Mouse (Mus musculus) hindbrain, embryonic 10.5 days (tissue): ENCODE data around the gene Rilpl1. TPM values are rescaled to one million over a fixed set of nuclear protein-coding genes. Genes with fewer than 3 reads are reported as not detected.
"Not testable (repeated sequence)": the region's sequence is repeated elsewhere in the genome, so short reads cannot be mapped to it uniquely, and the experiment has no call there.

Experiments used
- DNase-seq: peaks from one replicate; pipeline ENCODE4 v3.0.0-alpha.2; 2017; ENCODE audit warnings: low spot score
- H3K27ac ChIP-seq: fragments of 300-500 bp; sonication (generic); 2 replicates; pipeline ENCODE4 v1.5.1; 2016; ENCODE audit warnings: mild to moderate bottlenecking, moderate library complexity
- H3K27me3 ChIP-seq: fragments of 300-500 bp; sonication (generic); 2 replicates; pipeline ENCODE4 v1.6.1; 2016; ENCODE audit warnings: mild to moderate bottlenecking; ENCODE audit not compliant: poor library complexity, insufficient read depth, severe bottlenecking
- H3K36me3 ChIP-seq: fragments of 300-500 bp; sonication (generic); 2 replicates; pipeline ENCODE4 v1.6.1; 2016; ENCODE audit warnings: mild to moderate bottlenecking, moderate library complexity
- H3K4me1 ChIP-seq: fragments of 300-500 bp; sonication (generic); replicated peaks from 2 replicates; pipeline ENCODE4 v1.6.1; 2016; ENCODE audit warnings: mild to moderate bottlenecking
- H3K4me3 ChIP-seq: fragments of 300-500 bp; sonication (generic); 2 replicates; pipeline ENCODE4 v1.5.1; 2016; ENCODE audit warnings: mild to moderate bottlenecking, moderate library complexity
- H3K9me3 ChIP-seq: fragments of 300-500 bp; sonication (generic); 2 replicates; pipeline ENCODE4 v1.6.1; 2016; ENCODE audit warnings: mild to moderate bottlenecking, moderate library complexity
- WGBS: fragments of 180-500 bp; shearing (Covaris S2); methylation state at CpG from one replicate; pipeline ENCODE4 v1.1.7; 2016; 5-methylcytosine and 5-hydroxymethylcytosine counted together
- polyA plus RNA-seq: library from polyadenylated mRNA; unstranded; fragments of >200 nt; fragmentation: Nextera tagmentation; extraction: Ambion mirVana; gene quantifications from 2 replicates; pipeline ENCODE4 v1.2.1, GENCODE M21; 2016

Gene Rilpl1
- polyA plus RNA-seq, 1 experiment from 2014 or later: 19.6 TPM

DNA sequence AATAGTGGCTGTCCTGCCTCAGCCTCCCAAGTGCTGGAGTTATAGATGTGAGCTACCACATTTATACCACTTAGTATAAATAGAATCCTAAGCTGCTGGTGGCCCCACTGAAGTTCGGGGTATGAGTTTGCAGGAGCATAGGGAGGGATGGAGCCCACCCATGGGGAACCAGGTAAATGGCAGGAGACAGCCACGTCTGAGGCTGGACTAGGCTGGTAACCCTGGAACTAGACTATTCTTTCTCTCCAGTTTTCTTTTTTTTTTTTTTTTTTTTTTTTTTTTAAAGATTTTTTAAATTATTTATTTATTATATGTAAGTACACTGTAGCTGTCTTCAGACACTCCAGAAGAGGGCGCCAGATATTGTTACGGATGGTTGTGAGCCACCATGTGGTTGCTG is 31.2 kb downstream of the Rilpl1 start:
- not testable (repeated sequence) for H3K9me3 ChIP-seq, DNase-seq, H3K27me3 ChIP-seq, H3K27ac ChIP-seq, H3K4me3 ChIP-seq
- WGBS: 82% methylated on average over 4 of the region's 4 CpGs
- peaks cover 43% of the 10 kb centered on the region for H3K4me1 ChIP-seq
- peaks cover 74% of the 10 kb centered on the region for H3K36me3 ChIP-seq

DNA sequence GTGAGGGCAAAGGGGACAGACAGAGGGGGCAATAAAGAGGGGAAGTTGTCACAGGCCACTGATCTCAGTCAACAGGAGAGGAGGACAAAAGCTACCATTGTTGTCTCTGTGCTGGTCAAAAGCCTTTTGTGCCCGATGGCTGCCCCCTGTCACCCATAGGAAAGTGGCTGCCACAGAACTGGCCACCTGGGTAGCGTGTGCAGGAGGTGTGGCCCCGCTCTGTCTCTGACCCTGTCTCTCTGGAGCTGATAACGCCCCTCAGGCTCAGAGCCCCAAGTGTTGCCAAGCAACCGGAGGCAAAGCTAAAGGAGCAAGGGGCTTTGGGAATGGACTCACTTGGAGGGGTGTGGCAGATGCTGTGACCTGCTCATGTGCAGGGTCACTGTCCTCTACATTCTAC is 32.2 kb downstream of the Rilpl1 start:
- Histone ChIP-seq H3K4me1 (peaks cover 45% of the 10 kb centered on the region), H3K9me3 (no peaks in the 10 kb centered on the region), H3K27ac (no peak overlapping the region), H3K36me3 (peaks cover 75% of the 10 kb centered on the region), H3K27me3 (no peaks in the 10 kb centered on the region), H3K4me3 (no peak overlapping the region)
- DNase-seq: peak; percentile 73
- WGBS: 12% methylated on average over 5 of the region's 5 CpGs

DNA sequence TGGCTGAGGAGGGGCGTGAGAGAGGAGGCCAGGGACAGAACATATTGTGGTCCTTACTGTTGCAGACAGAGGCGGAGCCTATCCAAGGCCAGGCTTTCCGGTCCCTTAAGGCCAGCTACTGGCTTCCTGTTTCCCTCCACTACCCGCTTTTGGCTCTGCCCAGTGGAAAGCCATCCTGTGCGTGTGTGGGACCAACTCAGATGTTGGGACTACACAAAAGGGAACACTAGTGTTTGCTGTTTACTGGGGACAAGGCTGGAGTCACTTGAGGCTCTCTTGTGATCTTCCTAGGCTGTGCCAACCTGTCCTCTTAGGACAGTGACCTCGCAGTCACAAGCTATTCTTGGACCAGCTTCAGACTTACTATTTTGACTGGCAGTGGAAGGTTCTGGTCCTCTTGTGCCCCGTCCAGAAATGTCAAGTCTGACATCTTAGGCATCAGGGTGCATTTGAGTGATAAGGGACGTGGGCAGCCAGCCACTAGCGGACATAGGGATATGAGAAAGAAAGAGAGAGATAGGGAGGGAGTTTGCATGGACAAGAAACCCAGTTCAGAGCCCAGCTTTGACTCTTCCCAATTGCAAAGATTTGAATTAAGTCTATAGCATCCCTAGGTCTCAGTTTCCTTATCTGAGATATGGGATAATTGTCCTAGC is 32.8 kb downstream of the Rilpl1 start:
- H3K4me3 ChIP-seq: no peak overlapping the region
- H3K9me3 ChIP-seq: no peaks in the 10 kb centered on the region
- 0 out of 2 replicates have a peak overlapping the region, but pooled peaks have one; percentile 13 for H3K27ac ChIP-seq
- no peaks in the 10 kb centered on the region for H3K27me3 ChIP-seq
- H3K36me3 ChIP-seq: peaks cover 75% of the 10 kb centered on the region
- H3K4me1 ChIP-seq: peaks cover 45% of the 10 kb centered on the region
- DNase-seq: no peak
- 75% methylated on average over 9 of the region's 9 CpGs for WGBS

DNA sequence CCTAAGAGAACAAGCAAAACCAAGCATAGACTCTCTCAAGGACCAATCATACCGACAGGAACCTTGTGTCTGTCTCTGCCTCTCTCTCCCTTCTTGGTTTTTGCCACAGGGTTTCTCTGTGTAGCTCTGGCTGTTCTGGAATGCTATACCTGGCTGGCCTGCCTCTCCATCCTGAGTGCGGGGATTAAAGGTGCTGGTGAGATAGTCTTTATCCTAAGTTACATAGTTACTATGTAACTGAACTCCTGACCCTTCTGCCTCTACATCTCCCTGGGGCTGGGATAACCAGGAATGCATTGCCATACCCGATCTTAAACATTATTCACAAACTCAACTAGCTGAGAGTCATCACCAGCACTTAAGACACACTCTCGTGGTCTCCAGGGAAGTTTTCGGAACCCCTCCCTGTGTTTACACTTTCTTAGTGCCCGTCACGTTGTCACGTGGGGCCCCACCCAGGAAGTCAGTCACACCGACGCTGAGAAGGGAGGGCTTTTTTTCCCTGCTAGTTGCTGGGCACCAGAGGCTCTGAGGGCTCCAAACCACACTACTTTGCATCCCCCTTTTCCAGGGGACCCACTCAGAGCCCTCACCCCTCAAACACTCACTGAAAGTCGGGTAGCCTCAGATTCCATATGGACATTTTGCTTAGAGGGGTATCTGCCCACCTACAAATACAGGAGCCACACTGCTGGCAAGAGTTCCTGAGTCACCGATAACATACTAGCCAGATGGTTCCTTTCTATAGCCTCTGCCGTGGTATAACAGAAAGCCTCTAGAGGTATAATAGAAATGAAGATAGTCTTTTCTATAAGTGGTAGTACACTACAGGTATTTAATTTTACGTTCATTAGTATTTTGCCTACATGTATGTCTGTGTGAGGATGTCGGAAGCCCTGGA is 34.3 kb downstream of the Rilpl1 start:
- Histone ChIP-seq H3K4me3 (no peak overlapping the region), H3K4me1 (peaks cover 45% of the 10 kb centered on the region), H3K9me3 (no peaks in the 10 kb centered on the region), H3K27ac (no peak overlapping the region; the same call in 1 of the 2 replicates), H3K36me3 (peaks cover 75% of the 10 kb centered on the region), H3K27me3 (no peaks in the 10 kb centered on the region)
- 73% methylated on average over 15 of the region's 15 CpGs for WGBS
- no peak for DNase-seq

DNA sequence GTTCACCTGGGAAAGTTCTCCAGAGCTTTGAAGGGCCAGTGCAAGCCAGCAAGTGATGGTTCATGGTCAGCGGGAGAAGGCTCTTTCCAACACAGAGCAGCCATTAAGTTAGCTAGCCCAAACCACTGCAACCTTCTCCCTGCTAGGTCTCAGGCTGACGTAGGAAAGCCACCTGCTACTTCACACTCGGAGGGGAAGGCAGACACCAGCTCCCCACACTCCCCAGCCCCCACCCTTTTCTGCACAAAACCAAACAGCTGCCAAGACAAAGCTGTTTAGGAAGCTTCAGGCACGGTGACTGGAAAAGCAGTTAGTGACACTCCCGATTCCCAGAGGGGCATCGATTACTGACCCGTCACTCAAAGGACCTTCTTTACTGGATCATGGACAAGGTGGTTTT is 35.6 kb downstream of the Rilpl1 start:
- Histone ChIP-seq H3K27ac (peak overlapping the region; percentile 69), H3K36me3 (peaks cover 75% of the 10 kb centered on the region), H3K4me3 (no peak overlapping the region), H3K4me1 (peaks cover 41% of the 10 kb centered on the region), H3K9me3 (no peaks in the 10 kb centered on the region), H3K27me3 (no peaks in the 10 kb centered on the region)
- WGBS: 49% methylated on average over 7 of the region's 7 CpGs
- no peak for DNase-seq

DNA sequence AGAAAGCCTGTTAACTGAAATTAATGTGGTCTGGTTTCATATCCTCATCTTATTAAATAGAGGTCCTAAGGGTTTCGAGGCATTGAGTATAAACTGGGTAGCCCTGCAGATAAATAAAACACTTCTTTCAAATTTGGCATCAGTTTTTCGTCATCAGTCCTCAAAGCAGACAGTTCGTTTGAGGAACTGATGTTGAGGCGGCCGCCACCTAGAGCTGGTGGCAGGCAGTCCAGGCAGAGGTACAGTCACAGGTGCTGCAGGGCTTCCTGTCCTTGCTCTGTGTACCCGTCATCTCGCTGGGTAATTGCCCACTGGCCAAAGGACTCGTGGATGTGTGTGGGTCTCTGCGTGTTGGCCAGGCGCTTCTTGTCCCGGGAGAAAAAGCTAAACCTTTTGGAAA is 37.7 kb downstream of the Rilpl1 start:
- Histone ChIP-seq H3K4me1 (peaks cover 30% of the 10 kb centered on the region), H3K27me3 (no peaks in the 10 kb centered on the region), H3K27ac (no peak overlapping the region), H3K4me3 (no peak overlapping the region), H3K9me3 (no peaks in the 10 kb centered on the region), H3K36me3 (peaks cover 91% of the 10 kb centered on the region)
- DNase-seq: no peak
- WGBS: 92% methylated on average over 11 of the region's 11 CpGs

- DNase-seq: no peak
- H3K4me3 ChIP-seq: no peak overlapping the region
- no peaks in the 10 kb centered on the region for H3K27me3 ChIP-seq
- no peaks in the 10 kb centered on the region for H3K9me3 ChIP-seq
- peaks cover 24% of the 10 kb centered on the region for H3K4me1 ChIP-seq
- H3K36me3 ChIP-seq: peaks cover 91% of the 10 kb centered on the region
- 91% methylated on average over 4 of the region's 4 CpGs for WGBS
- H3K27ac ChIP-seq: no peak overlapping the region
Measured at GRCm38 (mm10) chr5:124492618-124493017, 38.6 kb downstream of the Rilpl1 start.

- Histone ChIP-seq H3K27me3 (no peaks in the 10 kb centered on the region), H3K27ac (no peak overlapping the region), H3K9me3 (no peaks in the 10 kb centered on the region), H3K4me1 (peaks cover 19% of the 10 kb centered on the region), H3K36me3 (peaks cover 90% of the 10 kb centered on the region), H3K4me3 (no peak overlapping the region)
- 93% methylated on average over 4 of the region's 4 CpGs for WGBS
- no peak for DNase-seq
Measured at GRCm38 (mm10) chr5:124491732-124492131, 39.5 kb downstream of the Rilpl1 start.

DNA sequence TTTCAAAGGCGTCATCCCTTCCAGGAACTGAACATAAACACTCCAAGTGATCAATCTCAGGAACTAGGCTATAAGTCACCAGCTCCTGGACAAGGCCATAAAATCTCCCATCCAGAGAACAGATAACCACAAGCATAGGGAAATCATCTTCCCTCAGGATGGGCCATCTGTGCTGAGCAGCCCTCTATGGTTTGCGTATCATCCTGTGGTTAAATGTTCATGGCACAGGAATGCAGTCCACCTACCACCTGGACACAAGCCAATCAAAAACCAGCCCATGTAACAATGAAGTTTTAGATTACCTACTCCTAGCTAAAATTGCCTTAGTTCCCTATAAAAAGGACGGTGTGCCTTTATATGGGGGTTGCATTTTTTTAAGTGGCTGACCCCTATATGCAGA is 42.3 kb downstream of the Rilpl1 start:
- Histone ChIP-seq H3K4me3 (no peak overlapping the region), H3K27me3 (no peaks in the 10 kb centered on the region), H3K4me1 (peaks cover 9% of the 10 kb centered on the region), H3K27ac (no peak overlapping the region), H3K36me3 (peaks cover 72% of the 10 kb centered on the region), H3K9me3 (no peaks in the 10 kb centered on the region)
- DNase-seq: no peak
- WGBS: 96% methylated on average over 3 of the region's 3 CpGs

DNA sequence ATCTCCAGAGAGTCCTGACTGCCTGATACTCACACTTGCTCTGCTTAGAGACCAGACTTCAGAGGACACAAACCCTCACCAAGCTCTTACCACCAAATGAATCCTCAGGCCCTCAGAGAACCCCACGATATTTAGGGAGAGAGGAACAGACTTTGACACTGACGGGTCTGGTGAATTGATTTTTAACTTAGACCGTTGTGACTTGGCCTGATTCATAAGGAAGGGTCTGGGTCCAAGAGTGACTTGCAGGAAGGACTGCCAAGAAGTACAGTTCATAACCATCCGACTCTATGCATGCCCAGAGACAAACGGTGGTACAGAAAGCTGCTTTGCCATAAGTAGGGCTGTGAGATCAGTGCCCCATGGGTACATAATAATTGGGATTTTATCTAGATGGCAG is 45.5 kb downstream of the Rilpl1 start:
- 91% methylated on average over 5 of the region's 5 CpGs for WGBS
- no peaks in the 10 kb centered on the region for H3K27me3 ChIP-seq

DNA sequence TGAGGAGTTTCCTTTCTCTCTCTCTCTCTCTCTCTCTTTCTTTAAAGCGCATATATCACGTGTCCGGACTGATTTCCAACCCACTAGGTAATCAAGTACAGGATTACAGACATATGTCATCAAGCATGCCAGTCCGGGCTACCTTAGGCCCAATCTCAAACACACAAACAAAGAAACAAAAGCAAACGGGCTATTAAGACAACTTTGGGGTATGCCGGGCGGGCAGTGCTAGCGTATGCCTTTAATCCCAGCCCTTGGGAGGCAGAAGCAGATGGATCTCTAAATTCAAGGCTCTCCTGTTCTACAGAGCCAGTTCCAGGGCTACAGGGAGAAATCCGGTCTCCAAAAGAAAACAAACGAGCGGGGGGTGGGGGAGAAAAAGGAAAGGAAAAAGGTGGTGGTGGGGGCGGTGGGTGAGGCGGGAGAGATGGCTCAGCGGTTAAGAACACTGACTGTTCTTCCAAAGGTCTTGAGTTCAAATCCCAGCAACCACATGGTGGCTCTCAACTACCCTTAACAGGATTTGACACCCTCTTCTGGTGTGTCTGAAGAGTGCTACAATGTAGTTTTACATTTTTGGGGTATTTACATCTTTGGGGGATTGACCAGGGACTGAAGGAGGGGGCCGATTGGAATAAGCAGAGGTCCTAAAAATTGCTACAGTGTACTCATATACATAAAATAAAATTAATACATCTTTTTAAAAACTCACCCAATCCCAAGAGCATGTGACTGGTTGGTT is 47.4 kb downstream of the Rilpl1 start:
- no peak for DNase-seq
- Histone ChIP-seq H3K4me3 (peak overlapping the region; percentile 80), H3K27me3 (no peaks in the 10 kb centered on the region), H3K4me1 (peaks cover 18% of the 10 kb centered on the region), H3K36me3 (peaks cover 23% of the 10 kb centered on the region), H3K9me3 (no peaks in the 10 kb centered on the region), H3K27ac (peak overlapping the region; percentile 99)
- WGBS: 9% methylated on average over 15 of the region's 15 CpGs

More for the DNA sequence above, 45.5 kb downstream of the Rilpl1 start:
- H3K36me3 ChIP-seq: peaks cover 40% of the 10 kb centered on the region
- no peak for DNase-seq
- no peak overlapping the region for H3K4me3 ChIP-seq
- H3K27ac ChIP-seq: no peak overlapping the region
- peaks cover 15% of the 10 kb centered on the region for H3K4me1 ChIP-seq
- H3K9me3 ChIP-seq: no peaks in the 10 kb centered on the region

DNA sequence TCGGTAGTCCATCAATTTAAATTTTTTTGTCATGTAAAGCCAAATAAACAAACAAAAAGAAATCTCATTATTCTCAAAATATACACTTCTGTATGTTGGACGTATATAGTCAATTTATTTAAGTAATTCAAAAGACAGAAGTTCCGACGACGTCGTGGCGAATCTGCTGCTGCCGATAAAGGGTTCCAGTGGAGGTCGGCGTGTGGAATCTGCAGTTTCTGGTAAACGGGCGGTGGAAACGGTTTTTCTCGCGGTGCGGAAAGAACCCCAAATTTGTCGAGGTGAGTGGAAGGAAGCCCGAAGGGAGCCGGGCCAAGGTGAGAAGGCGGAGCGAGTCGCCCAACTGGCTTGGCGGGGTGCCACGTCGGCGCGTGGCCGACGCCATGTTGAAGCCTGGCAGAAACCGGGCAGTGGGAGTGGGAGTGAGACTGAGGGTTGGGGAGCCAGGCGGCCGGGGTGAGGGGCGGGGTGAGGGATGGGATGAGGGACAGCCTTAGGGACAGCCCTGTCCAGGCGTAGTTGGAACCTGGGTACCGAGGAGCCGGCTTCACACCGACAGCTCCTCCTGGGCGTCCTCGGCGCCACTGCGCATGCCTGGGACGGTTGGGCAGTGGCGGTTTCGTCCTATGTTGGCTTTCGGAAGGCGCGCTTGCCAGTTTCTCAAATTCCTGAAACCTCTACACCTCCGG is 48.1 kb downstream of the Rilpl1 start, which contains the start of gene Snrnp35:
Gene Snrnp35 (plus strand): TSS at position 169 of the 689 bp plus-strand sequence.
- peak within 1 kb of the TSS; percentile 99 for H3K27ac ChIP-seq
- H3K27me3 ChIP-seq: no peaks in the 10 kb centered on the region
- peaks cover 16% of the 10 kb centered on the region for H3K36me3 ChIP-seq
- H3K4me1 ChIP-seq: peaks cover 23% of the 10 kb centered on the region
- WGBS: under 1% methylated on average over 48 of the region's 48 CpGs
- no peaks in the 10 kb centered on the region for H3K9me3 ChIP-seq
- peak; percentile 92 for DNase-seq
- peak within 1 kb of the TSS; percentile 80 for H3K4me3 ChIP-seq
